Mouse (Mus musculus) MEL (cell line): ENCODE measurements at regions not wholly inside any gene's neighbourhood (a gene's known extent, or its start where the extent isn't known, plus 50 kb on each side); places are given as distances from the start of the nearest gene placed in this dataset.

Source experiments
- DNase-seq: peaks from one replicate; pipeline ENCODE4 v3.0.0; 2011; ENCODE audit warnings: low read depth, low spot score
- H3K27ac ChIP-seq: 2 replicates; pipeline ENCODE4 v1.5.1; 2012; ENCODE audit warnings: low read depth, mild to moderate bottlenecking, control low read depth, low read length, moderate library complexity; ENCODE audit not compliant: control insufficient read depth
- H3K27me3 ChIP-seq, 2 experiments: fragments of 150-350 bp in 1 of 2; sonication (generic) in 1 of 2; 2 replicates each; pipeline ENCODE4 v1.6.1; 2012; ENCODE audit warnings: low read length in 2 of 2, mild to moderate bottlenecking in 2 of 2, improper control_type of control experiment in 1 of 2, moderate library complexity in 1 of 2; ENCODE audit not compliant: insufficient read depth in 2 of 2, control insufficient read depth in 1 of 2
- H3K36me3 ChIP-seq, 2 experiments: 2 replicates each; pipeline ENCODE4 v1.6.1; 2012 to 2014; ENCODE audit warnings: low read length in 2 of 2, improper control_type of control experiment in 1 of 2, inconsistent platforms in 1 of 2, mild to moderate bottlenecking in 1 of 2; ENCODE audit not compliant: insufficient read depth in 2 of 2, control insufficient read depth in 1 of 2
- H3K4me1 ChIP-seq, 2 experiments: fragments of 150-350 bp in 1 of 2; sonication (generic) in 1 of 2; 2 replicates each; pipeline ENCODE4 v1.6.1; 2012; ENCODE audit warnings: low read length in 2 of 2, improper control_type of control experiment in 1 of 2, mild to moderate bottlenecking in 1 of 2; ENCODE audit not compliant: insufficient read depth in 2 of 2, control insufficient read depth in 1 of 2
- H3K4me3 ChIP-seq, 2 experiments: fragments of 150-350 bp in 1 of 2; sonication (generic) in 1 of 2; 2 replicates each; pipeline ENCODE4 v1.5.1; 2012; ENCODE audit warnings: low read depth in 2 of 2, low read length in 2 of 2, mild to moderate bottlenecking in 2 of 2, moderate library complexity in 2 of 2, control low read depth in 1 of 2, improper control_type of control experiment in 1 of 2; ENCODE audit not compliant: control insufficient read depth in 1 of 2, insufficient read depth in 1 of 2
- H3K79me2 ChIP-seq: 2 replicates; pipeline ENCODE4 v1.6.1; 2012; ENCODE audit warnings: mild to moderate bottlenecking, low read length, moderate library complexity; ENCODE audit not compliant: control insufficient read depth, poor library complexity, insufficient read depth
- H3K9ac ChIP-seq: 2 replicates; pipeline ENCODE4 v1.6.1; 2012; ENCODE audit warnings: low read depth, mild to moderate bottlenecking, control low read depth, low read length, moderate library complexity; ENCODE audit not compliant: control insufficient read depth, poor library complexity, severe bottlenecking
- H3K9me3 ChIP-seq: fragments of 150-350 bp; sonication (generic); replicated peaks from 2 replicates; pipeline ENCODE4 v1.6.1; 2012; ENCODE audit warnings: mild to moderate bottlenecking, low read length, improper control_type of control experiment, moderate library complexity; ENCODE audit not compliant: insufficient read depth
- CHD2 ChIP-seq: IDR thresholded peaks from 2 replicates; pipeline ENCODE4 v1.6.1; 2011; ENCODE audit warnings: low read length, improper control_type of control experiment
- EP300 ChIP-seq, 2 experiments: IDR thresholded peaks; 2 replicates each; pipeline ENCODE4 v1.6.1; 2011; ENCODE audit warnings: improper control_type of control experiment in 2 of 2, low read length in 2 of 2, low read depth in 1 of 2, mild to moderate bottlenecking in 1 of 2
- ETS1 ChIP-seq: IDR thresholded peaks from 2 replicates; pipeline ENCODE4 v1.6.1; 2012; ENCODE audit warnings: low read depth, mild to moderate bottlenecking, inconsistent platforms, low read length, improper control_type of control experiment, moderate library complexity
- GATA1 ChIP-seq: IDR thresholded peaks from 2 replicates; pipeline ENCODE4 v1.6.1; 2011; ENCODE audit warnings: low read depth, low read length, improper control_type of control experiment
- JUND ChIP-seq: IDR thresholded peaks from 2 replicates; pipeline ENCODE4 v1.6.1; 2011; ENCODE audit warnings: low read depth, mild to moderate bottlenecking, improper control_type of control experiment, low read length
- MAFK ChIP-seq: IDR thresholded peaks from 2 replicates; pipeline ENCODE4 v1.6.1; 2011; ENCODE audit warnings: low read depth, mild to moderate bottlenecking, low read length, improper control_type of control experiment, borderline replicate concordance
- MAX ChIP-seq: IDR thresholded peaks from 2 replicates; pipeline ENCODE4 v1.6.1; 2011; ENCODE audit warnings: low read length, improper control_type of control experiment
- MEF2A ChIP-seq: IDR thresholded peaks from 2 replicates; pipeline ENCODE4 v1.6.1; 2014; ENCODE audit warnings: low read depth, mild to moderate bottlenecking, inconsistent platforms, low read length, improper control_type of control experiment; ENCODE audit not compliant: poor library complexity, insufficient replicate concordance, severe bottlenecking; ENCODE audit errors: extremely low read depth
- MXI1 ChIP-seq: IDR thresholded peaks from 2 replicates; pipeline ENCODE4 v1.6.1; 2011; ENCODE audit warnings: mild to moderate bottlenecking, low read depth, low read length, improper control_type of control experiment
- MYB ChIP-seq: IDR thresholded peaks from 2 replicates; pipeline ENCODE4 v1.6.1; 2011; ENCODE audit warnings: mild to moderate bottlenecking, low read depth, low read length, improper control_type of control experiment
- POLR2A ChIP-seq, 2 experiments: IDR thresholded peaks; 2 replicates each; pipeline ENCODE4 v1.6.1; 2011 to 2012; ENCODE audit warnings: low read length in 2 of 2, mild to moderate bottlenecking in 2 of 2, control low read depth in 1 of 2, improper control_type of control experiment in 1 of 2, low read depth in 1 of 2, moderate library complexity in 1 of 2; ENCODE audit not compliant: control insufficient read depth in 1 of 2, insufficient read depth in 1 of 2, poor library complexity in 1 of 2
- POLR2AphosphoS5 ChIP-seq: IDR thresholded peaks from 2 replicates; pipeline ENCODE4 v1.6.1; 2012; ENCODE audit warnings: low read depth, borderline replicate concordance, mild to moderate bottlenecking, inconsistent platforms, low read length, moderate library complexity, mixed read lengths
- RCOR1 ChIP-seq: IDR thresholded peaks from 2 replicates; pipeline ENCODE4 v1.6.1; 2012; ENCODE audit warnings: low read depth, mild to moderate bottlenecking, inconsistent platforms, low read length, improper control_type of control experiment
- TAL1 ChIP-seq: IDR thresholded peaks from 2 replicates; pipeline ENCODE4 v1.6.1; 2012; ENCODE audit warnings: mild to moderate bottlenecking, inconsistent platforms, low read length, moderate library complexity, mixed read lengths
- TBP ChIP-seq: IDR thresholded peaks from 2 replicates; pipeline ENCODE4 v1.8.0; 2011; ENCODE audit warnings: low read depth, low read length, improper control_type of control experiment
- USF1 ChIP-seq: IDR thresholded peaks from 2 replicates; pipeline ENCODE4 v1.6.1; 2014; ENCODE audit warnings: low read depth, mild to moderate bottlenecking, inconsistent platforms, low read length, improper control_type of control experiment, moderate library complexity
- USF2 ChIP-seq, 2 experiments: IDR thresholded peaks; 2 replicates each; pipeline ENCODE4 v1.6.1; 2011 to 2012; ENCODE audit warnings: improper control_type of control experiment in 2 of 2, low read length in 2 of 2, borderline replicate concordance in 1 of 2, inconsistent platforms in 1 of 2, low read depth in 1 of 2, mild to moderate bottlenecking in 1 of 2; ENCODE audit not compliant: insufficient read depth in 1 of 2
- ZKSCAN1 ChIP-seq: IDR thresholded peaks from 2 replicates; pipeline ENCODE4 v1.6.1; 2012; ENCODE audit warnings: low read depth, mild to moderate bottlenecking, inconsistent platforms, low read length, improper control_type of control experiment, moderate library complexity
- ZNF384 ChIP-seq: IDR thresholded peaks from 2 replicates; pipeline ENCODE4 v1.6.1; 2012; ENCODE audit warnings: low read depth, mild to moderate bottlenecking, inconsistent platforms, low read length, improper control_type of control experiment

GRCm38 (mm10) chr8:33026973-33027372, 401.5 kb upstream of the 5930422O12Rik start:
- no peak overlapping the region for H3K27ac ChIP-seq

GRCm38 (mm10) chr8:33029453-33029852, 399.1 kb upstream of the 5930422O12Rik start:
- no peak for DNase-seq
- Histone ChIP-seq H3K9me3 (no peaks in the 10 kb centered on the region), H3K4me1 (no peaks in the 10 kb centered on the region), H3K27ac (no peak overlapping the region), H3K36me3 (no peaks in the 10 kb centered on the region), H3K4me3 (no peak overlapping the region), H3K27me3 (no peaks in the 10 kb centered on the region), H3K9ac (no peak overlapping the region), H3K79me2 (no peaks in the 10 kb centered on the region)
- TF ChIP-seq ZKSCAN1 = no peak
- no peak for TF ChIP-seq MAFK
- no peak for TF ChIP-seq JUND
- TF ChIP-seq POLR2AphosphoS5 = no peak

More at GRCm38 (mm10) chr8:33026973-33027372, 401.5 kb upstream of the 5930422O12Rik start:
- H3K4me1 ChIP-seq = no peaks in the 10 kb centered on the region
- H3K9me3 ChIP-seq = no peaks in the 10 kb centered on the region
- no peak for DNase-seq
- no peaks in the 10 kb centered on the region for H3K27me3 ChIP-seq
- no peaks in the 10 kb centered on the region for H3K79me2 ChIP-seq
- no peaks in the 10 kb centered on the region for H3K36me3 ChIP-seq
- H3K4me3 ChIP-seq = no peak overlapping the region
- no peak for TF ChIP-seq CHD2
- TF ChIP-seq MAX = no peak
- no peak for TF ChIP-seq ZNF384
- no peak for TF ChIP-seq TBP
- TF ChIP-seq POLR2A (IDR thresholded peaks at IDR 0.05; ENCODE audit: control insufficient read depth in 1 of 2, insufficient read depth in 1 of 2, low read depth in 1 of 2, low read length in 2 of 2, poor library complexity in 1 of 2) = no peak
- no peak for TF ChIP-seq ETS1
- TF ChIP-seq MYB = no peak
- no peak for TF ChIP-seq TAL1
- TF ChIP-seq EP300 (IDR thresholded peaks at IDR 0.05; ENCODE audit: low read depth in 1 of 2, low read length in 2 of 2) = no peak
- no peak for TF ChIP-seq USF1
- TF ChIP-seq USF2 (IDR thresholded peaks at IDR 0.05; ENCODE audit: borderline replicate concordance in 1 of 2, insufficient read depth in 1 of 2, low read depth in 1 of 2, low read length in 2 of 2) = no peak
- no peak for TF ChIP-seq MEF2A
- H3K9ac ChIP-seq = no peak overlapping the region

- no peak overlapping the region for H3K9ac ChIP-seq
- no peak for TF ChIP-seq GATA1
- no peak for TF ChIP-seq MXI1
- TF ChIP-seq CHD2 = no peak
- TF ChIP-seq ZNF384 = no peak
- TF ChIP-seq RCOR1 = no peak
- TF ChIP-seq, all 39 proteins: peak for 0
- Histone ChIP-seq H3K36me3 (no peaks in the 10 kb centered on the region), H3K27me3 (no peaks in the 10 kb centered on the region), H3K27ac (no peak overlapping the region), H3K4me3 (no peak overlapping the region), H3K79me2 (no peaks in the 10 kb centered on the region), H3K4me1 (no peaks in the 10 kb centered on the region), H3K9me3 (no peaks in the 10 kb centered on the region)
- DNase-seq = no peak
Observed at GRCm38 (mm10) chr8:33052017-33052416, 376.5 kb upstream of the 5930422O12Rik start.
